Mouse (Mus musculus) Patski (cell line): Measurements from ENCODE around the gene Fgfr2. TPM values are rescaled to one million over a fixed set of nuclear protein-coding genes. Genes with fewer than 3 reads are reported as not detected.
A peak's percentile ranks its signal among the peaks of the same experiment; 100 is the strongest.
"Not testable (repeated sequence)": the region's sequence is repeated elsewhere in the genome, so short reads cannot be mapped to it uniquely, and the experiment has no call there.

Experiments used
- ATAC-seq: fragments of 100-300 bp; one replicate; pipeline ENCODE4 v1.8.0; 2021
- CTCF ChIA-PET: fragments of 350-600 bp; sonication (Branson Sonifier 250); formaldehyde crosslinking; loops from one replicate; lab custom pipeline; 2022; ENCODE audit warnings: inconsistent platforms; lab: Charles Lee
- POLR2A ChIA-PET: fragments of 350-600 bp; sonication (Branson Sonifier 250); formaldehyde crosslinking; loops from one replicate; lab custom pipeline; 2022; ENCODE audit warnings: antibody characterized with exemption, inconsistent platforms; lab: Charles Lee
- DNase-seq: peaks from one replicate; pipeline ENCODE4 v3.0.0-alpha.2; 2011; ENCODE audit warnings: low read depth, low spot score
- H3K27me3 ChIP-seq: fragments of 371-371 bp; one replicate; pipeline ENCODE4 v1.5.1; 2021
- CTCF ChIP-seq: fragments of 100-300 bp; IDR thresholded peaks from one replicate; pipeline ENCODE4 v1.5.1; 2021
- in situ Hi-C: fragments of 300-500 bp; cut with MboI; formaldehyde crosslinking; loops from 3 replicates; pipeline ENCODE4 v1.11.1; 2018; ENCODE audit warnings: low pct_unique_long_range_greater_than_20kb, mixed read lengths
- polyA plus RNA-seq: library from polyadenylated mRNA; unstranded; gene quantifications from one replicate; pipeline ENCODE4 v1.2.3, GENCODE M21; 2021

Gene Fgfr2
- polyA plus RNA-seq, 1 experiment from 2014 or later, result 48.8 TPM

GRCm38 (mm10) chr7:130533316-130534260 is 2589.6 kb downstream of the Fgfr2 start:
- DNase-seq, result no peak
- ATAC-seq, result peak; percentile 93
- ChIA-PET CTCF (interaction anchor here (0.6 to 3.0 kb wide), 17 partner anchors 9 to 885 kb away, joined by 3 to 19 read pairs (median 3); no protein-coding TSS in a partner anchor), POLR2A (interaction anchor here (0.5 to 1.0 kb wide), 4 partner anchors 9 to 888 kb away, joined by 3 to 4 read pairs (median 4); no protein-coding TSS in a partner anchor)
- no peaks in the 10 kb centered on the region for H3K27me3 ChIP-seq
- in situ Hi-C loops, result loop anchor here (5.0 kb wide), 1 partner anchor 74 kb away; no protein-coding TSS in a partner anchor
- peak; percentile 85 for TF ChIP-seq CTCF

GRCm38 (mm10) chr7:130531138-130531537 is 2592.0 kb downstream of the Fgfr2 start:
- POLR2A ChIA-PET, result not testable (repeated sequence)

GRCm38 (mm10) chr7:130527306-130527705 is 2595.8 kb downstream of the Fgfr2 start:
- CTCF ChIA-PET, result interaction anchor here (0.9 kb wide), 1 partner anchor 76 kb away, joined by 3 read pairs; no protein-coding TSS in a partner anchor
- no peaks in the 10 kb centered on the region for H3K27me3 ChIP-seq
- POLR2A ChIA-PET, result no interaction called here
- in situ Hi-C loops, result no loop called here
- no peak for ATAC-seq
- TF ChIP-seq CTCF, result no peak
- DNase-seq, result no peak

More at GRCm38 (mm10) chr7:130531138-130531537, 2592.0 kb downstream of the Fgfr2 start:
- H3K27me3 ChIP-seq, CTCF ChIA-PET, ATAC-seq, DNase-seq: not testable (repeated sequence)
- in situ Hi-C loops, result loop anchor here (5.0 kb wide), 1 partner anchor 76 kb away; no protein-coding TSS in a partner anchor

DNA sequence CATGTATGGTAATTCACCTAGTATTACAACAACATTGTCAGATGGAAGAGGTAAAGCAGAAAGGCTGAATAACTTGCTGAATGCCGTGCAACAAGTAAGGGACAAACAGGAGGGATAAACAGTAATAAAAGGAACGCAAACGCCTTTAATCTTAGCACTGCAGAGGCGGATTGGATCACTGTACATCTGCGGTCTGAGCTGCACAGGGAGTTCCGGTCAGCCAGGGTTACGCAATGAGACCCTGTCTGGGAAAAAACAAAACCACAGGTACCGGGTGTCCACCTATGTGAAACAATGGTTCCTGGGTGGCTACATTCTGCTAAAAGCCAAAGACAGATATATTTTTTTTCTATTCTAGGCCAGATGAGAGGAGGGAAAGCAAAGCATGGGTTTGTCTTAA is 2599.7 kb downstream of the Fgfr2 start:
- TF ChIP-seq CTCF, result no peak
- CTCF ChIA-PET, result no interaction called here
- DNase-seq (no peak), ATAC-seq (no peak)
- H3K27me3 ChIP-seq, result no peaks in the 10 kb centered on the region
- in situ Hi-C loops, result no loop called here
- POLR2A ChIA-PET, result no interaction called here

DNA sequence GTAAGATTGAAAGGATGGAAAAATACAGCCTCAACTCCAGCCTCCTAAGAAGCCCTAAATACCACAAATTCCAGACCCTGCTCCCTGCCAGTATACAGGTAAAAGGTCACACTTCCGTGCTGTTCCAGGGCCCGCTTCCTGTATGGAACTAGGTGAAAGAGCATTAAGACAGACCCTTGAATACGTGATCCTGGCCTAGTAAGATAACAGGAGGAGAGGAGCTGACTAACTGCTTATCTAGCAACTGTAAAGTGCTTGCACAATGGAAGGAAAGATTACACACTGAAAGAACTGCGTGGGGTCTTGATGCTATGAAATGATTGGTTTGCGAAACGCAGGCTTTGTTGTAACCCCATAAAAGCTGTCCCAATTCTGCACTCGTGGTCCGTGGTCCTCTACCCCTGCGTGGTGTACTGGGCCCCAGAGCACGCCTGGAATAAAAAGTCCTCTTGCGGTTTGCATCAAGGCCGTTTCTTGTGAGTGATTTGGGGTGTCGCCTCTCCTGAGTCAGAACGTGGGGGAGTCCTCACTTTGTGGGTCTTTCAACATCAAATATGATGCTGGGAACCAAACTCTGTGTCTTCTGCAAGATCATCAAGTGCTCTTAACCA is 2602.2 kb downstream of the Fgfr2 start:
- H3K27me3 ChIP-seq, result no peaks in the 10 kb centered on the region
- ATAC-seq (no peak), DNase-seq (no peak)
- POLR2A ChIA-PET, result no interaction called here
- CTCF ChIA-PET, result no interaction called here
- no peak for TF ChIP-seq CTCF
- in situ Hi-C loops, result no loop called here

DNA sequence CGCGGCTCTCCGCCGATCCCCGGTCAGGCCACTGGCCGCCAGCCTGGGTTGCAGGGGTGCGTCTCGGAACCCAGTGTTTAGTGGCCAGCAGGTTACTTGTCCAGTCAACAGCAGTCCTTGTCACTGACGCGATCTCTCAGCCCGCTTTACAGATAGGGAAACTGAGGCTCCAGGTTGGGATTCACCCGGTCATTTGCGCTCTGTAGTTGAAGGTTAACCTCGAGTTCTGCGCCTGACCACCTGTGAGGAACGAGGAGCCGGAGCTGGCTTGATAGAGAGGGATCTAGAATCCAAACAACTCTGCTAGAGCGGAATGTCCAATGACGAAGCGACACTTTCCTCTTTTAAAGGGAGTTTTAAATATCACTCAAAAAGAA is 2603.1 kb downstream of the Fgfr2 start, which contains the start of gene Ate1:
Ate1 (minus strand) TSS at position 321 of the 377 bp plus-strand sequence.
- POLR2A ChIA-PET, result no interaction called here
- in situ Hi-C loops, result no loop called here

GRCm38 (mm10) chr7:130519096-130520048 is 2603.8 kb downstream of the Fgfr2 start:
- no peaks in the 10 kb centered on the region for H3K27me3 ChIP-seq
- DNase-seq, result peak; percentile 81
- ChIA-PET CTCF (interaction anchor here (0.9 kb wide), 1 partner anchor 13 kb away, joined by 3 read pairs; no protein-coding TSS in a partner anchor), POLR2A (no interaction called here)
- TF ChIP-seq CTCF, result no peak
- peak; percentile 95 for ATAC-seq
- in situ Hi-C loops, result no loop called here

More for the DNA sequence above, 2603.1 kb downstream of the Fgfr2 start, which contains the start of gene Ate1:
- TF ChIP-seq CTCF, result no peak
- ATAC-seq, result no peak
- no peak for DNase-seq
- CTCF ChIA-PET, result interaction anchor here (0.9 kb wide), 1 partner anchor 12 kb away, joined by 3 read pairs; no protein-coding TSS in a partner anchor
- no peaks in the 10 kb centered on the region for H3K27me3 ChIP-seq

DNA sequence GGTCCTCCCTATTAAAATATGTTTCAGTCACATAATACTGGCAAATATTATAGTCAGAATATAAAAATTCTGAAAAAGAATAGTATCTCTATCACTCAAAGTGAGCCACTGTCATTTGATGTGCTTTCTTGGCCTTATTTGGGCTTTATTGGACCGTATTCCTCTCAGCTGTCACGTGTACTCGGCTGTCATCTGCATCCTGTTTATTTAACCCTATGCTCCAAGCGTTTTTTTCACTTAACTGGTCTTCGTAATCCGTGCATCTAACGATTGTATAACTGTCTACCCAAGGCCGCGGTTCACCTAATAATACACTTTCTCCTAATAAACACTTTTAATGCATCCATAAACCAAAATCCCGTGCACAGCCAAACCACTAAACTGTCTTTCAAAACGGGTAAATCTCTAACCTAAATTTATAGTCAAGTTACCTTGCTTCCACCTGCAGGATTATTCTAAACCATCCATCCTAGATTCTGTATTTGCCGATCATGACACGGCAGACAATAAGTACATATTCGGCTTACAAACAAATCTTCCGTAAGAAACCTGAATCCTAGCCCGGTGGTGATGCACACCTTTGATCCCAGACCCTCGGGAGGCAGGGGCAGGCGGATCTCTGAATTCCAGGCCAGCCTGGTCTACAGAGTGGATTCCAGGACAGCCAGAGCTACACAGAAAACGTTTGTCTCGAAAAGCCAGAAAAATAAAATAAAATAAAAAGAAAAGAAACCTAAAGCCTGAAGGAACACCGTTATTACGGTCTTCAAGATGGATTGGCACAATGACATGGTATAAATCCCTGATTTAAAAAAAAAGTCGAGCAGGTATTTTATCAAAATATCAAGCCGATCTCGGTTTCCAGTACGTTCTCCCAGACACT is 2604.7 kb downstream of the Fgfr2 start:
- TF ChIP-seq CTCF, result no peak
- no peaks in the 10 kb centered on the region for H3K27me3 ChIP-seq
- no peak for DNase-seq
- CTCF ChIA-PET, result no interaction called here
- no peak for ATAC-seq
- POLR2A ChIA-PET, result no interaction called here
- in situ Hi-C loops, result no loop called here

DNA sequence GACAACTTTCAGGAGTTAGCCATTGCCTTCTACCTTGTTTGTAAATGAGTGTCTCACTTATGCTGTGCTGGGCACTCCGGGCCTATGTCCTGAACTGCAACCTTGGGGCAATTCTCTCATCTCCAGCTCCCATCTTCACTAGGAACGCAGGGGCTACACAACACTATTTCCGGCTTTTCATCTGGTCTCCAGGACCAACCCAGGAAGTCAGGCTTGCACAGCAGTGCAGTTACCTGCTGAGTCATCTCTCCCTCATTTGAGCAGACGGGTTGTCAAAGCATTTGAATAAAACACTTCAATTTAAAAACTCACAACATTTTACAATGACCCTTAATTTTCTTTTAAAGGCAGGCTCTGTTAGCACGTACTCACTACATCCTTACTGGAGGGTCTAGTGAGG is 2612.9 kb downstream of the Fgfr2 start:
- ATAC-seq (no peak), DNase-seq (no peak)
- CTCF ChIA-PET, result interaction anchor here (1.3 to 1.5 kb wide), 2 partner anchors 21 to 22 kb away, joined by 3 read pairs; no protein-coding TSS in a partner anchor
- POLR2A ChIA-PET, result no interaction called here
- TF ChIP-seq CTCF, result no peak
- no peaks in the 10 kb centered on the region for H3K27me3 ChIP-seq
- in situ Hi-C loops, result no loop called here
